Mouse (Mus musculus) limb, embryonic 10.5 days (tissue): ENCODE measurements around the gene Pptc7. TPM values are rescaled to one million over a fixed set of nuclear protein-coding genes. Genes with fewer than 3 reads are reported as not detected.

Source experiments
- DNase-seq: peaks from one replicate; pipeline ENCODE4 v3.0.0-alpha.2; 2017; ENCODE audit warnings: low spot score
- H3K27ac ChIP-seq: fragments of 300-500 bp; sonication (generic); 2 replicates; pipeline ENCODE4 v1.5.1; 2016; ENCODE audit warnings: mild to moderate bottlenecking
- H3K27me3 ChIP-seq: fragments of 300-500 bp; sonication (generic); 2 replicates; pipeline ENCODE4 v1.6.1; 2016; ENCODE audit warnings: low read depth, mild to moderate bottlenecking; ENCODE audit not compliant: poor library complexity, severe bottlenecking
- H3K36me3 ChIP-seq: fragments of 300-500 bp; sonication (generic); 2 replicates; pipeline ENCODE4 v1.6.1; 2016; ENCODE audit warnings: mild to moderate bottlenecking, moderate library complexity
- H3K4me1 ChIP-seq: fragments of 300-500 bp; sonication (generic); 2 replicates; pipeline ENCODE4 v1.6.1; 2016
- H3K4me3 ChIP-seq: fragments of 300-500 bp; sonication (generic); 2 replicates; pipeline ENCODE4 v1.5.1; 2016; ENCODE audit warnings: mild to moderate bottlenecking, moderate library complexity
- H3K9me3 ChIP-seq: fragments of 300-500 bp; sonication (generic); replicated peaks from 2 replicates; pipeline ENCODE4 v1.6.1; 2016; ENCODE audit warnings: mild to moderate bottlenecking
- WGBS: fragments of 180-500 bp; shearing (Covaris S2); methylation state at CpG from one replicate; pipeline ENCODE4 v1.1.7; 2016; 5-methylcytosine and 5-hydroxymethylcytosine counted together
- polyA plus RNA-seq: library from polyadenylated mRNA; unstranded; fragments of >200 nt; fragmentation: Nextera tagmentation; extraction: Ambion mirVana; gene quantifications from 2 replicates; pipeline ENCODE4 v1.2.1, GENCODE M21; 2016

Pptc7 gene
- polyA plus RNA-seq, 1 experiment from 2014 or later: 9.7 TPM

DNA sequence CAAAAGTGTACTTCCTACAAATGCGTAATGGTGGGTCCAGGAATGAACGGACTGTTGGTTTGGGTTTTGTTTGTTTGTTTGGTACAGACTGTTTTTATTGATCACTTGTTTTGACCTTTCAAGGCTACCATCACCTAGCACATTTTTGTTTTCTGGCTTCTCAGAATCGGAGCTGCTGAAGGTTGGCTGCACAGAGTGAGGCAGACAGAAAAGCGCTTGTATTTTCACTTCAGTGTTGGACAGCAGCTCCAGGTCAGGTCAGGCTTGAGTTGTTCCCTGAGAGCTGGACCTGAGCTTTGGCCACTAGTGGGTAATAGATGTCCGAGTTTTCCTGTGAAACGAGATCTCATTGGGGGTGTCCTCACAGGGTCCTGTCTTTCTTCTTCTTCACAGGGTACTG, 9.0 kb downstream of the Pptc7 start:
- DNase-seq: no peak
- Histone ChIP-seq H3K4me1 (peaks cover 28% of the 10 kb centered on the region), H3K9me3 (no peaks in the 10 kb centered on the region), H3K27me3 (no peaks in the 10 kb centered on the region), H3K4me3 (no peak overlapping the region), H3K36me3 (peaks cover 29% of the 10 kb centered on the region), H3K27ac (no peak overlapping the region)
- 73% methylated on average over 6 of the region's 6 CpGs for WGBS

DNA sequence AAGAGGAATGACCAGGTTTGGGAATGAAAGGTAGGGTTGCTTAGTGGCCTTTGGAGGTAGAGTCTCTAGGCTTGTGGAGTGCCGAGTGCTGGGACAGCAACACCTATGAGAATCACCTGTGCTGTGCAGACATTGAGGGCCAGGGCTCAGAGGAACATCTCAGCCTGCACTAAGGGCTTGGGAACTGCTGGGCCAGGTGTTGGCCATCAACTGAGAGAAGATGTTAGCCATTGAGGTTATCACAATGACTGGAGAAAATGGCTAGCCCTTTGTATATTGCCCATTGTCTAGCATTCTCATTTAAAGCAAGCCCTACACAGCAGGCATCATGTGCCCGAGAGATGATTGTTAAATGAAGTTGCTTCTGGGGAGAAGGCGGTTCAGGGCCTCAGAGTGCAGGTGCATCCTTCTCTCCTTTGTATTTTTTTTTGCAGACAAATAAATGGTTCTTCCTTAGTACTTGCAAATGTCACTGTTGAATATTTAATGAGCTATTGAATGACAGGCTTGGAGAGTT, 10.1 kb downstream of the Pptc7 start:
- H3K36me3 ChIP-seq: peaks cover 19% of the 10 kb centered on the region
- H3K9me3 ChIP-seq: no peaks in the 10 kb centered on the region
- DNase-seq: no peak
- WGBS: 86% methylated on average over 3 of the region's 3 CpGs
- H3K27me3 ChIP-seq: no peaks in the 10 kb centered on the region
- H3K4me1 ChIP-seq: peaks cover 28% of the 10 kb centered on the region
- no peak overlapping the region for H3K27ac ChIP-seq
- H3K4me3 ChIP-seq: no peak overlapping the region

DNA sequence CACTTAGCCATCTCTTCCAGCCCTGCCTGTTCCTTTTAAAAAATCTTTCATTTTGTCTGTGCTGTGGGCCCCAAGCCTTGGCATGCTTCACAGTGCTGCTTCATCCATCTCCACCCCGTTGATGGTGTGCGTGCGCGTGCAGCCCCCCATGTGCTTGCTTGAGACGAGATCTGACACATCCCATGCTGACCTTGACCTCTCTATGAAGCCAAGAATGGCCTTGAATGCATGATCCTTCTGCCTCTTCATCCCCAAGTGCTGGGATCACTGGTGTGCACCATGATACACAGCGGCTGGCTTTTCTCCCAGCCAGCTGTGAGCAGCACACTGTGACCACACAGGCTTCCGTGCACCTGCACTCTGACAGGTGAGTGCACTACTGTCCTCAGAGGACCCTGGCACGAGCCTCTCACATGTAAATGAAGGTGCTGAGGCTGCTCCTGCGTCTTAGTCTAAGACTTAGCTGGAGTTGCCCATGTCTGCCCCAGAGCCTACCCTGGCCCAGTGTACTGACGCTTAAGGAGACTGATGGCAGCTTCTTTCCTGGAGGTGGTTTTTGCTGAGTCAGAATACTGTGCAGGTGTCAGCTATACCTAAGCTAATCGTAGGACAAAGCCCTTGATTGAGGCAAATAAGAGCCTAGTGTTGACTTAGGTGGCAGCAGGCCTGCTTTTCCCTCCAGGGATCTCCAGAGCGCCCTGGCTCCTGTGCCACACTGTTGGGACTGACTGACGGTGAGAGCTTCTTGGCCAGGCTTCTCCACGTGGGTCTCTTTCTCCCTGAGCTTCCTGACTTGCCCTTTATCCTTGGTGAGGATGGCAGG, 11.2 kb downstream of the Pptc7 start:
- Histone ChIP-seq H3K4me1 (peaks cover 30% of the 10 kb centered on the region), H3K36me3 (peaks cover 16% of the 10 kb centered on the region)
- 83% methylated on average over 14 of the region's 14 CpGs for WGBS

DNA sequence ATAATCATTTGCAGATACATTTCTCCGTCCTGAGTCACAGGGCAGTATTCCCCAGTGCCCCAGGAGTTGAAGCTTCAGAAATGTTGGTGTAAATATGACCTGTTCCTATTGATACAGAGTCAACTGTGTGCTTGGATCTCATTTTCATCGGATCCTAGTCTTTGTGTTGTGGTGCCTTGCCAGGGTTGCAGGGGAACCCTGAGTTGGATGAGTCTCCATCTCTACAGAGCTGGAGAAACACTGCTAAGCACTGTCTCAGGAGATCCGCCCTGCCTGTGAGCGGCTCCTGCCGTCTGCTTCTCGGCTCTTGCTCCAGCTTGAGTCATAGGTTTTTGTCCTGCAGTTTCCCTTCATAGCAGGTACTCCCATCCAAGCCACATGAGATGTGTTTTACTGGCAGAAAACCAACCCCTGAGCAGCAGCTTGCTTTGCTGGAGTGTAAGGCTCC, 15.9 kb downstream of the Pptc7 start:
- H3K27me3 ChIP-seq: no peaks in the 10 kb centered on the region
- WGBS: 92% methylated on average over 6 of the region's 6 CpGs
- no peak for DNase-seq
- H3K4me3 ChIP-seq: no peak overlapping the region
- H3K36me3 ChIP-seq: peaks cover 20% of the 10 kb centered on the region
- H3K27ac ChIP-seq: no peak overlapping the region
- peaks cover 7% of the 10 kb centered on the region for H3K4me1 ChIP-seq
- H3K9me3 ChIP-seq: 0 out of 2 replicates have a peak, but pooled peaks cover 3% of the 10 kb centered on the region

More for the DNA sequence above, 11.2 kb downstream of the Pptc7 start:
- no peak overlapping the region for H3K27ac ChIP-seq
- DNase-seq: no peak
- no peak overlapping the region for H3K4me3 ChIP-seq
- H3K27me3 ChIP-seq: no peaks in the 10 kb centered on the region
- H3K9me3 ChIP-seq: no peaks in the 10 kb centered on the region

DNA sequence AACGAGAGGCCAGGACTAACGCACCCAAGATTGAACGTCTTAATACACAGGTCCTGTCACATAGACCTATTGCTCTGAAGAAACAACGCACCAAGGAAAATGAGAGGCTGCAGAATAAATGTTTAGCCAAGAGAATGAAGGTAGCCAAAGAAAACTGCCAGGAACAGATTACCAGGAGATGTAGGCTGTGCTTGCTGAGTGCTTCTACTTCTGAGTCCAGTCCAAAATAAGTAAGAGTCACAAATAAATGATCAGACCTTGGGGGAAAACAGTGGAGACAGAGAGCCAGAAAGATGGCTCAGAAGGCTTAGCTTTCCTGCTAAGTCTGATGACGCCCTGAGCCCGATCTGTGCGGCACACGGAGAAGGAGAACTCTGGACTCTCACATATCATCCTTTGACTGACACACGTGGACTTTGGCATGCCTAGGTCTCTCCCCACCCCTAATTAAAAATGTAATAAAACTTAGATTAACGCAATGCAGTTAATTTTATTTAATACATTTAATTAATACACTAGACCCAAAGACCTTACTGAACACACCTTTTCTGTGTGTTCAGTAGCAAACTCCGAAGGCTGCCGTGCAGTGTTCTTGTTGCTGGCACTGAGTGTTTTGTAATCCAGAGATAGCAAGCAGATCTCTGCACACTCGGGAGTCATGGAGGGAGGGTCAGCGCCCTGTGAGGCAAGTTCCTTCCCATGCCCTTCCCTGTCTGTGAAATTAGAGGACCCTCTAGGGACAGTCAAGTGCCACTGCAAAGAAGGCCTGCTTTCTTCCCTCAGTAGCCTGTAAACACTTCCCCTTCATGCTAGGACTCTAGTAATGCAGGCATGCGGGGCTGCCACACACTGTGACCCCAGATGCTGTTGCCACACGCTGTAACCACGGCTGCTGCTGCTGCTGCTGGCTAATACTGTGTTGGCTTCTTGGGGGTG, 18.9 kb downstream of the Pptc7 start:
- no peaks in the 10 kb centered on the region for H3K27me3 ChIP-seq
- H3K9me3 ChIP-seq: 0 out of 2 replicates have a peak, but pooled peaks cover 3% of the 10 kb centered on the region
- WGBS: 78% methylated on average over 17 of the region's 17 CpGs
- no peak for DNase-seq
- H3K4me1 ChIP-seq: peaks cover 7% of the 10 kb centered on the region
- H3K4me3 ChIP-seq: no peak overlapping the region
- peaks cover 19% of the 10 kb centered on the region for H3K36me3 ChIP-seq
- no peak overlapping the region for H3K27ac ChIP-seq

DNA sequence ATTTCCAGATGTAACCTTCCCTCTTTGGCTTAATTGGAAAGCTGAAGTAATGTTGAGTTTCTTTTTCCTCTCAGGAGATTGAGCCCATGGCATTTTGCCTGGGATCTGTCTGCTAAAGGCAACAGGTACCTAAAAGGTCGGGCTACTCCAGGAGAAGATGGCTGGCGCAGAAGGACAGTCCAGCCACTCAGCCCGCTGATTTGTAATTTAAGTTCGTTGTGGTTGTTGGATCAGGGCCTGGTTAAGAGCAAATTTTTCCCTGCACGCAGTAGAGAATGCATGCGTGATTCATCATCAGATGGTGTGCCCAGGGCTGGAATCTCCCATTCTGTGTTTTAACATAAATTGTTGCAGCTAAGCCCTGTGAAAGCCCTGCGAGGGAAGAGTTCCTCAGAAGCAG, 19.8 kb downstream of the Pptc7 start:
- no peak for DNase-seq
- Histone ChIP-seq H3K36me3 (peaks cover 23% of the 10 kb centered on the region), H3K27ac (no peak overlapping the region)

DNA sequence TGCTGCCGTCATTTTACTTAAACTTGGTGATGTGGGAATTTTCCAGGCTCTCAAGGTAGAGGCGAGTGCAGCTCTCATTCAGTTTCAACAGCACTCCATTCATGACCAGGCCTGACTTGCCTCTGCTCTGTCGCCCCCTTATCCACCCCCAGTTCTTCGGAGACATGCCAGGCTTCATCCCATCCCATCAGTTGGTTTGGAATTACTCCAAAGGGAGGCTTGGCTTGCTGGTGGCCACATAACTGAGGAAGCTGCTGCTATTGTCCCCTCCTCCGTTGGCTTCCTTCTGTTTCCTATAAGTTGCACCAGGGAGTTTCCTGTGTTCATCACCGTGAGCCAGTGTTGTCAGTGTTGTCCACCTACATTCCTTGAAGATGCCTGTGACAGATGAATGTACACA, 20.4 kb downstream of the Pptc7 start:
- WGBS: 93% methylated on average over 6 of the region's 6 CpGs
- no peak overlapping the region for H3K4me3 ChIP-seq
- 0 out of 2 replicates have a peak, but pooled peaks cover 3% of the 10 kb centered on the region for H3K9me3 ChIP-seq
- peaks cover 26% of the 10 kb centered on the region for H3K36me3 ChIP-seq
- H3K27ac ChIP-seq: no peak overlapping the region
- H3K4me1 ChIP-seq: peaks cover 7% of the 10 kb centered on the region
- no peaks in the 10 kb centered on the region for H3K27me3 ChIP-seq
- no peak for DNase-seq

More for the DNA sequence above, 19.8 kb downstream of the Pptc7 start:
- no peaks in the 10 kb centered on the region for H3K27me3 ChIP-seq
- no peak overlapping the region for H3K4me3 ChIP-seq
- H3K4me1 ChIP-seq: peaks cover 7% of the 10 kb centered on the region
- 94% methylated on average over 7 of the region's 7 CpGs for WGBS
- 0 out of 2 replicates have a peak, but pooled peaks cover 3% of the 10 kb centered on the region for H3K9me3 ChIP-seq

DNA sequence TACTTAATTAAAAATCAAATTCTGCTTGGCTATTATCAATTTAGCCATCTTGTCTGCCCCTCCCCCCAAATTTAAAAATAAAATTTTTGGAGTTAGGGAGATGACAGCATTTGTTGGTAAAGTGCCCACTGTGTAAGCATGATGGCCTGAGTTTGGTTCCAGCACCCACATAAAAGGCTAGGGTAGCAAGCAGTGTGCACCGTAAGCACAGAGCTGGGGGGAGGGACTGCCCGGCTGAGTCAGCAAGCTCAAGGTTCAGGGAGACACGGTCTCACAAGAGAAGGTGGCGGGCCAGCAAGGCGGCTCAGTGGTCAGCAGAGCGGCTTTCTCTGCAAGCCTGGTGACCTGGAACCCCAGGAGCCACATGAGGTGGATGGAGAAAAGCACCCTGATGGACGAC, 21.3 kb downstream of the Pptc7 start:
- no peak overlapping the region for H3K27ac ChIP-seq
- H3K27me3 ChIP-seq: no peaks in the 10 kb centered on the region
- H3K4me3 ChIP-seq: no peak overlapping the region
- DNase-seq: no peak
- peaks cover 4% of the 10 kb centered on the region for H3K4me1 ChIP-seq
- peaks cover 22% of the 10 kb centered on the region for H3K36me3 ChIP-seq
- WGBS: 97% methylated on average over 7 of the region's 7 CpGs
- 0 out of 2 replicates have a peak, but pooled peaks cover 3% of the 10 kb centered on the region for H3K9me3 ChIP-seq

DNA sequence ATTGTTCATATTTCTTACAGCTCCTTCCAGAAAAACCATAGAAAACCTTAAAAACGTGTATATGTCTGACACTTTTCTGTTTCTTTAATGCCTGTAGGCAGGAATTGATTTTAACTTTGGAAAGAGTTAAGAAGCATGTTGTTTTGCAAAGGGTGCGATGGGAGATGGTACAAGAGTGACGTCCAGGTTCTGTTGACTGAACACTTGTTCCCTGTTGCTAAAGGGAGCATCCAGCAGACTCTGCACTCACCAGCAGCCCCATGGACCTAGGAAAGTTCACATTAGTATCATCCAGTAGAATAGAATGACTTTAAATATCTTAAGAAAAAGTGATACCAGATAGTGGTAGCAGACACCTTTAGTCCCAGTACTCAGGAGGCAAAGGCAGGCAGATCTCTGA, 22.4 kb downstream of the Pptc7 start:
- H3K36me3 ChIP-seq: peaks cover 32% of the 10 kb centered on the region
- DNase-seq: no peak
- no peak overlapping the region for H3K4me3 ChIP-seq
- H3K27me3 ChIP-seq: no peaks in the 10 kb centered on the region
- 91% methylated on average over 3 of the region's 3 CpGs for WGBS
- peaks cover 4% of the 10 kb centered on the region for H3K4me1 ChIP-seq
- H3K27ac ChIP-seq: no peak overlapping the region
- H3K9me3 ChIP-seq: no peaks in the 10 kb centered on the region

DNA sequence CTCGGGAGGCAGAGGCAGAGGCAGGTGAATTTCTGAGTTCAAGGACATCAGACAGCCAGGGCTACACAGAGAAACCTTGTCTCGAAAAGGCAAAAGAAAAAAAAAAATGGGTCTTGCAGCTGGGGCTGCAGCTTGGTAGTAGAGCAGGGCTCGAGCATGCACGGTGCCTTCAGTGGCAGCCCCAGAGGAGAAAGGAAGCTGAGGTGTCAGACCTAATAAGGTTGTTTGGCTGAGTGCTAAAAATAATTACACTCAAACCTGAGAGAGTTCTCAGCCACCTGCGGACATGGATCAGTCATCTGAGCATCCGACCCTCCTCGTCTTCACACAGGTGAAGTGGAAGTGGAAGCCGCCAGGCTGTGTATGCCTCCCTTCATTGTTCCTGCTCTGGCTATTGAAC, 26.5 kb downstream of the Pptc7 start:
- Histone ChIP-seq H3K27ac (no peak overlapping the region), H3K4me1 (no peaks in the 10 kb centered on the region)
- DNase-seq: no peak

DNA sequence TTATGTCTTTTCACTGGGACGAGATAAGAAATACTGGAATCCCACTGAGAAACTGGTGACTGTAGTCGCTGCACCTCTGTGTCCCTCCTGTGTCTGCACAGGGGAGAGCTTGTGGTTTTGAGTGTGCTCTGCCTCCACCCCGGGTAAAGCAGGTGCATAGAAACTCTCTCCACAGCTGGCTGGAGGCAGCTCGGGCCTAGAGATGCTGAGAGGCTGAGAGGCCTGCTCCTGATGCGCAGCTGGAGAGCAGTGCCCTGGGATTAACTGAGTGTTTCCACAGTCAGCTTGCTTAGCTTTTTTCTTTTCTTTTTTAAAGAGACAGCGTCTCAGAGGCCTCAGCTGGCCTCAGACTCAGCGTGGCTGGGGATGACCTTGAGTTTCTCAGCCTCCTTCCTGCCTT, 27.5 kb downstream of the Pptc7 start:
- DNase-seq: no peak
- Histone ChIP-seq H3K9me3 (no peaks in the 10 kb centered on the region), H3K4me1 (no peaks in the 10 kb centered on the region), H3K27ac (no peak overlapping the region), H3K4me3 (no peak overlapping the region), H3K27me3 (no peaks in the 10 kb centered on the region), H3K36me3 (peaks cover 72% of the 10 kb centered on the region)
- WGBS: 84% methylated on average over 7 of the region's 7 CpGs

More for the DNA sequence above, 26.5 kb downstream of the Pptc7 start:
- Histone ChIP-seq H3K36me3 (peaks cover 66% of the 10 kb centered on the region), H3K27me3 (no peaks in the 10 kb centered on the region), H3K9me3 (no peaks in the 10 kb centered on the region), H3K4me3 (no peak overlapping the region)
- 93% methylated on average over 8 of the region's 8 CpGs for WGBS

DNA sequence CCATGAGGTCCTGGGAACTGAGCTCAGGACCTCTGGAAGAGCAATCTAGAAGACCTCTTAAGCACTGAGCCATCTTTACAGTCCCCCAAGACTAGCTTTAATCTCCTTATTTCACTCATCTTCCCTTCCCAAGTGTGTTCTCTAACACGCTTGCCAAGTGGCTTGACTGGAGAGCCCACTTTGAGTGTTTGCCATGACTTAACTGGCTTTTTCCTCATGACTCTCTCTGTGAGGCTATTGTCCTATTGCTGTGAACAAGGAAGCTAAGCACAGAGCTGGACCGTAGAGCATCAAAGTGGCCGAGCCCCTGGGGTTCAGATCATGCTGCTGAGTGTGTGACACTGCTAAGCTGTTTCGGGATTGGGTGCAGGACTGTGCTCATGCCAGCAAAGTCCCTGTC, 28.2 kb downstream of the Pptc7 start:
- Histone ChIP-seq H3K27ac (no peak overlapping the region), H3K4me3 (no peak overlapping the region), H3K9me3 (no peaks in the 10 kb centered on the region), H3K4me1 (no peaks in the 10 kb centered on the region), H3K36me3 (peaks cover 78% of the 10 kb centered on the region), H3K27me3 (no peaks in the 10 kb centered on the region)
- WGBS: 92% methylated on average over 4 of the region's 4 CpGs
- DNase-seq: no peak
